Mouse (Mus musculus) erythroid progenitor cell, adult 5-6 weeks (primary cell): ENCODE results near the gene Mycn. TPM values are rescaled to one million over a fixed set of nuclear protein-coding genes. Genes with fewer than 3 reads are reported as not detected.

Source experiments
- ATAC-seq: replicated peaks from 2 replicates; pipeline ENCODE4 v1.8.0; 2016; ENCODE audit warnings: moderate number of reproducible peaks, mild to moderate bottlenecking, moderate TSS enrichment, inconsistent platforms; ENCODE audit not compliant: poor library complexity, low FRiP score, severe bottlenecking
- total RNA-seq, 2 experiments: library from RNA; stranded (forward) in 1 of 2; stranded (reverse) in 1 of 2; fragments of 150-400 nt in 1 of 2; fragments of 186-747, 209-891 nt in 1 of 2; gene quantifications; 2 replicates each; pipeline versions ENCODE4 v1.2.3 to v1.2.4; 2015 to 2017; ENCODE audit warnings: low replicate concordance in 2 of 2

Gene Mycn
- not detected in 2 replicates for total RNA-seq (2015; ENCODE audit: low replicate concordance)
- total RNA-seq (2017; ENCODE audit: low replicate concordance) = 1.0 TPM in 1 of 2 replicates, not detected in the other

DNA sequence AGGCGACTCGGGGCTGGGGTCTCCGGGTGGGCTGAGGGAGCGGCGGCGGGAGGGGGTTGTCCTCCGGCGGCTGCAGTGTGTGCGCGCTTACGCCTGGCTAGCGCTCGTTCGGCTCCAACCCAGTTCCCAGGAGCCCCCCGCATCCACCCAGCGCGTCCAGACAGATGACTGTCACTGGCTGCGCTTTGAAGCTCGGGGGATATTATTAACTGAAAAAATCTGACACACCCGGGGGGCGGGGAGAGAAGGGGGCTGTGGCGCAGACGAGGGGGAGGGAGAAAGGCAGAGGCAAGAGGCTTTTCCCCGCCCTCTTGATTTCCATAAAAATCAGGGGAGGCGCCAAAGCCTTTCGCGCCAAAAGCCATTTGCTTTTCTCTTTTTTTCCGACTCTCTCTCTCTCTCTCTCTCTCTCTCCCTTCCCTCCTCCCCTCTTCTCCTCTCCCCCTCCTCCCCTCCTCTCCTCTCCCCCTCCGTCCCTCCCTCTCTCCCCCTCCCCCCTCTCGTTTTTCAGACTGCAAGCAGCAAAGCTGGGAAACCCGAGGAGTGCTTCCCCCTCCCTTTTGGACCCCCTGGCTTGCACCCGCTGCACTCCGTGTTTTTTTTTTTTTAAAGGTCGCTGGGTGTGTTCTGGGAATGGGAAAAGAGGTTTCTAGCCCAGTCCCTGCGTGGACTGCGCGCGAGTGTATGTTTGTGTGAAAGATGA is at the start of gene Mycn:
TSS of gene Mycn (minus strand) at position 254 of the 703 bp plus-strand sequence.
- no peak for ATAC-seq

DNA sequence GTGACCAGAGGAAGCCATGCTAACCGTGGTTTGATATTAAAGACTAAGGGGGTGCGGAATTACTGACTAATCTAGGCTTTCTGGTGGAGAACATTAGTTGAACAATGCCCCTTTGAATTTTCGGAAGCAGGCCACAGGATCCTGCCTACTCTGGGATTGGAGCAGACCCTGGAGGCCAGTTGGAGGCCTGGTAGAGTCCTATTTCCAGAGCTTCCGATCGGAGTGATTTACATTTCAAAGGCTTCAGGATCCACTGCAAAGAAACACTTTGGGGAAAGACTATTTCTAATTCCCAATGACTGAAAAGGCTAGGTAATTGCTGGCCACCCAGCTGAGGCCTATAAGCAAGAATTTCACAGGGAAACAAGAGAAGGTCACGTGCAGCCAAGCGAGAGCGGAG is 45.7 kb upstream of the Mycn start:
- ATAC-seq = no peak

DNA sequence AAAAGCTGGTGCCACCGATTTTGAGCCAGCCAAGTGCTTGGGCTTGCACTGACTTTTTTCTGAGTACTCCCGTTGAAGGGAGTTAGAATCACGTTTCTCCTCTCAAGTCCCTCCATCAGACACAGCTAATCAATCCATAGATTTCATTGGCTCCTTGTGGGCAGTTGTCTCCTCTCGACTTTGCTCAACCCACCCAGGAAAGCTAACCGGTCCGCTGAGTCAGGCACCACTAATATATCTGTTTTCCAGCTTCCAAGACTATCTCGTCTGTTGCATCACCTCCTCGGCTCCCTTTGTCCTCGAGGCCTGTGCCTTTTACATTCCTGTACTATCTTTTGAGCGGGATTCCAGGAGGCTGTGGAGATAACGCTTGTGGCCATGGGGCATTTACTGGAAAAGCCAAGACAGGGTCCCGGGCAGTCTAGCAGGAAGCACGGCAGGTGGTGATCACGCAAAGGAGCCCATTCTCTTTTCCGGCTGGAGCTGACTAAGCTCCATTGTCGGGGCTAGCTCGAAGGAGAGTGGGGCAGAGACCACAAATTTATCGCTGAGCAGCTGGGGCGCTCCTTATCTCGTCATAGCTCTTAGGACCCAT is 45.0 kb upstream of the Mycn start:
- no peak for ATAC-seq

DNA sequence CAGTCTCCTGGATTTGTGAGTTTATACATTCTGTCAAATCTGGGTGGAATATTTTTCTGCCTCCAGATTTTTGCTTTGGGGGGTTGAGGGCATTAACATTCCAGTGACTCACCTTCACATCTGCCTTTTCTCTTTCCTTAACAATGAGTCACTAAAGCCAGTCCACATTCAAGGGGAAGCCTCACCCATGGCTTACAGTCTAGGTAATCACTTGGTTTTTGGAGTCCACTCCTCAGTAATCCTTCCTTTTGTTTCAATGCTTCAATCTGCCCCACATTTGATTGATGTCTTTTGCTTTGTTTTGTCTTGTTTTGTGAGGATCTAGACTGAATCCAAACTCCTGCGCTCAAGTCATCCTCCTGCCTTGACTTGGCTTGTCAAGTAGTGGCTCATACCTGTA is 41.3 kb upstream of the Mycn start:
- no peak for ATAC-seq

DNA sequence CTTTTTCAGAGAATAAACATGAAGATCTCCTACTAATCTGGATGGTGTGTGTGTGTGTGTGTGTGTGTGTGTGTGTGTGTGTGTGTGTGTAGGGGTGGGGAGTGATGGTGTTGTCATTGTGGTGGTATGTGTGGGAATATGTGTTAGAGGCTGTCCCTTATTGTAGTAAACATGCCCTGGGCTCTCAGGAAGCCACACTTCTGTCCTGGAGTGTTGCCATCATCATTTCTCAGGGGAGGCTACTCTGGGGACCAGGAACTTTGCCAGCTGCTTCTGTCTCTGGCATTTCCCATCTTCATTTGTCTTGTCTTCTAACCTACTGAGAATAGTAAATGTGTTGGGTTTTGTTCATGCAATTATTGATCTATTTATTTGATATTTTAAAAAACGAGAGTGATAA is 33.7 kb upstream of the Mycn start:
- ATAC-seq = no peak

DNA sequence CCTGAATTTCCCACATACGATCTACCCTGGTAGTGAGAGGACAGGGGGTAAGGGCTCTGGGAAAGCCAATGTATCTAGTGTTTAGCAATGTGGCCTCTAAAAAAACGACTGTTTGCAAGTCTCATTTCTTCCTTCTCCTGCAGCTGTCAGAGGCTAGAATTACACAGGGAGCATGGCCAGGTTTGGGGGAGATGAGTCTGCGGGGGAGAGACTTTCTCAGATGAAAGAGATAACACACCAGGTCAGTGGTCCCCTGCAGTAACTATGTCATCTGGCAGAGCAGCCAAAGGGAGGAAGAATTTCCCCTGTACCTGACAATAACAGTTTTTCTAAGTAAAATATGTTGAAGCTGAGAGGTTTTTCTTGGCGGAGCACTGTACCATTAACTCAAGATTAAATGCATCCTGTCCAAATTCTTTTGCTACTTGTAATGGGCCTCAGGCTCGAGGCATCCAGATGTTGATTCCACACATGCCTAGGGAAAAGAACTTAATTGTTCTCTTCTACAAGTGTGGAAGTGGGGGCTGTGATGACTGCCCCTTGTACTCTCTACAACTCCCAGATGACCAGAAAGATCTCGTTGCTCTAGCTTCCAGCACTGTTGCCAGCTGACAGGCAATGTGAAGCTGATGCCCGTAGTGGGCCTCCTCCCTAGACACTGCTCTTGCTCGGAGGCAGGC is 31.2 kb upstream of the Mycn start:
- no peak for ATAC-seq

DNA sequence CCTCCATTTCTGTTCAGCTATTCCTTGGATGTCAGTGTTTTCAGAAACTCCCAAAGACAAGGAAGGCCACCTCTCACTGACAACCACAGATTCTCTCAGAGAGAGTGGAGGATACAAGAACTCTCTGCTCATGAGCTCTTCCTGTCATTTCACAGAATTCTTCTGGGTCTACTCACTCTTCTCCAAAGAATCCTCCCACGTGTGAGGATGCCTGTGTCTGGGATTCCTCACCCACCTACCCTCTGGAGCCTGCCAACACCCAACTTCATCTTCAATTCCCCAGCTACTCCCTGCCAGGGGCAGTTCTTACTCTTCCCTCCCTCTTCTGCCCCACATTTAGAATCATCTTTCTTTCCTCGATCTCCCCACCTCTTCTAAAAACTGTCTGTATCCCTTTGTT is 26.2 kb upstream of the Mycn start:
- ATAC-seq = no peak

DNA sequence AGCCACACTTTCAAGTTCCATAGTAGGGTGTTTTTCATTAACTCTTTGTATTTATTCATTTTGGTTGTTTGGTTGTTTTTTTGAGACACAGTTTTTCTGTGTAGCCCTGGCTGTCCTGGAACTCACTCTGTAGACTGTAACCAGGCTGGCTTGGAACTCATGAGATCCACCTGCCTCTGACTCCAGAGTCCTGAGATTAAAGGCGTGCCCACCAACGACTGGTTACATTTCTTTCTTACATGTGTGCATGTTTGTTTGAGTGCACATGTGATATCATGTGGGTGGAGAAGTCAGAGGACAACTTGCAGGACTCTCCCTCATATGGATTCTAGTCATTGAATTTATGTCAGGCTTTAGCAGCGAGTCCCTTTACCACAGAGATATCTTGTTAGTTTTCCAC is 23.1 kb upstream of the Mycn start:
- ATAC-seq = no peak

DNA sequence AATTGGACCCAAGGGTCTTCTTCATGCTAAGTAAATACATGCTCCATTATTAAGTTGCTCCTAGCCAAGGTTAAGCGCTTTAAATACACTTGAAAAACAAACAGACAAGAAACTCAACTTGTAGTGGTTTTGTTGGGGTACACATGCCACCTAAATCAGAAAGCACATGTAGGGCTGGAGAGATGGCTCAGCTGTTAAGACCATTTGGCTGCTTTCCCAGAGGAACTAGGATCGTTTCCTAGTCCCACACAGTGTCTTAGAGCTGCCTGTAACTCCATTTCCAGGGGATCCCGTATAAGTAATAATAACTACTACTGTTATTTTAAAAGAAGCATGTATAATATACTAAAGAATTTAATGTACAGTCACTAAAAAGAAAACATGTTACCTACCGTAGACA is 5.9 kb upstream of the Mycn start:
- ATAC-seq = no peak

DNA sequence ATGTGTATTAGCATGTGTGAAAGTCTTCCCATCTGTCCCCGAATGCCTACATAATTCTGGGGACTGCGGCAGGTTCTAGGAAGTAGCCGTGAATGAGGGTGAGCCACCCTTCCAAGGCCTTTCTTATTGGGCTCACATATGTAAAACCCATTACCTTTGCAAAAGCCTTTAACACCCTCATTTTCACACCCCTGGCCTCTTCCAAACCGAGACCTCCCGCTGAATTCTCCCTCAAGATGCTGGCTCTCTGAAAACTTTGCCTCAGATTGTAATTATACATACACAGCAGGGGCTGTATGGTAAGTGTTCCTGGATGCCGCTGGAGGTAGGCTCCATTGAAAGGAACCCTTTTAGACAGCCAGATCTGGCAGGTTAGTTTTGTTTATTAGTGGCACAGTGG is 1.6 kb upstream of the Mycn start:
- ATAC-seq = no peak

DNA sequence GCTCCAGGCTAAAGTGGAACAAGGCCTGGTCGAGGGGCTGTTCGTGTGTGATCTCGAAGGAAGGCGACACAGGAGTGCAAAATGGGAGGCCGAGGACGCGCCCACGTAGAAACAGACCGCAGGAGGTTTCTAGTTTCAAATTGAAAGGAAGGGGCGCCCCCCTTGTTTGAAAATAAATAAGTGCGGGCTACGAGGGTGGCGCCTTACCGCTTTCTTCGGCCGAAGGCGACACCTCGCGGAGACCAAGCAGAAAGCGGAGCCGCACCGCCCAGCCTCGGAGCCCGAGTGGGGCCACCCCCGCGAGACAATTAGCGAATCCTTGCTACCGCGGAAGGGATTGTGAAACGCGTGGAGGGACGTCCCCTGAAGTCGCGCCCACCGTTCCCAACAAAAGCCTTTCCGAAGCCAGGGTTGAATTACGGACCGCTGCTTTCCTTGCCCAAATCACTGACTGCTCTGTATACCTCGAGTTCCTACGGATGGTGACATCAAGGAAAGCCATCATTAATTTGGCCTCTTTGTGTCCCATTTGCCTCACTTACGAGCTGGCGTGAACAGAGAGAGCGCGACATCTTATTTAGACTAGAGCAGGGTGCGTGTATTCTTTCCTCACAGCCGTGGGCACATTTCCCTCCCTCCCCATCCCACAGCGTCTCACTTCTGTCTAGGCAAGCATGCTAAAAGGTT is 793 bp upstream of the Mycn start:
- no peak for ATAC-seq

DNA sequence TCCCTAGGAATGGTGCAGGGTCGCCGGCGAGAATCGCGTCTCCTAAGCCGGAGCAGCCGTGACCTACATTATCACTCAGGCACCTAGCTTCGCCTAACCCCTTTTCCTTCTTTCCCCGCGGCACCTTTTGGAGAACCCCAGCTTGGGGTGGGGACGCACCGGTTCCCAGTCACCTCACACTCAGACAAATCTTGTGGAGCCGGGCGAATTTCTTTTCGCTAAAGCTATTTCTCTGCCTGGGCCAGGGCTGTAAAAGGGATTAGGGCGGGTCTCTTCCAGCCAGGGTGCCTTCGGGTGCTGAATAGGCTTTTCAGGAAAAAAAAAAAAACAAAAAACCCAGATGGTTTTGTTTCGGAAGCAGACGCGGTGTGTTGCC is 597 bp downstream of the Mycn start:
- ATAC-seq = no peak

DNA sequence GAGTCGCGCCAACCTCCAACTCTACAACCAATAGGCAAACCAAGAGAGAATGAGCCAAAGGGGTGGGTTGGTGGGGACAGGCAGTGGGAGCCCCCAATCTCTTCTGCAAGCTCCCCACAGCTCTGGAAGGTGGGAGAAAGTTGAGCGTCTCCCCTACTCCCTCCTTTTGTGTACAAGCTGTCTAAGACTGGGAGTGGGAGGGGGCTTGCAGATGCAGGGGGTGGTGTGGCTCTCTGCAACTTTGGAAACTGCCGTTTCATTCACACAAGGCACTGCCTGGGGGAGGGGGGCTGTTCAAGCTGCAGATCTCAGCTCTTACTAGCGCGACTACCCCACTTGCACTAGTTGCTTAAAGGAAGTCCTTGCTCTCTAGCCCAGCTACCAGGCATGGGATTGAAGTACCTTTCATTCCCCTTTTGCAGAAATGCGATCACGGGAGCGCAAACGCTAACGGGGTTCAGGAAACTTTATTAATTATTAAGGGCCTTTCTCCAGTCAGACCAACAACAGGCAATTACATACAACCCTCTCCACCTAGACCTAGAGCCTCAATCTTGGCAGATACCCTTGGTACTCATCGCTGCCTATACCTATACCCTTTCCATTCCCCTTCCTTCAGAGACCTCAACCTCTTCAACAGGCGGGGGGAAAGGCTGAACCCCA is 1.1 kb downstream of the Mycn start:
- no peak for ATAC-seq

DNA sequence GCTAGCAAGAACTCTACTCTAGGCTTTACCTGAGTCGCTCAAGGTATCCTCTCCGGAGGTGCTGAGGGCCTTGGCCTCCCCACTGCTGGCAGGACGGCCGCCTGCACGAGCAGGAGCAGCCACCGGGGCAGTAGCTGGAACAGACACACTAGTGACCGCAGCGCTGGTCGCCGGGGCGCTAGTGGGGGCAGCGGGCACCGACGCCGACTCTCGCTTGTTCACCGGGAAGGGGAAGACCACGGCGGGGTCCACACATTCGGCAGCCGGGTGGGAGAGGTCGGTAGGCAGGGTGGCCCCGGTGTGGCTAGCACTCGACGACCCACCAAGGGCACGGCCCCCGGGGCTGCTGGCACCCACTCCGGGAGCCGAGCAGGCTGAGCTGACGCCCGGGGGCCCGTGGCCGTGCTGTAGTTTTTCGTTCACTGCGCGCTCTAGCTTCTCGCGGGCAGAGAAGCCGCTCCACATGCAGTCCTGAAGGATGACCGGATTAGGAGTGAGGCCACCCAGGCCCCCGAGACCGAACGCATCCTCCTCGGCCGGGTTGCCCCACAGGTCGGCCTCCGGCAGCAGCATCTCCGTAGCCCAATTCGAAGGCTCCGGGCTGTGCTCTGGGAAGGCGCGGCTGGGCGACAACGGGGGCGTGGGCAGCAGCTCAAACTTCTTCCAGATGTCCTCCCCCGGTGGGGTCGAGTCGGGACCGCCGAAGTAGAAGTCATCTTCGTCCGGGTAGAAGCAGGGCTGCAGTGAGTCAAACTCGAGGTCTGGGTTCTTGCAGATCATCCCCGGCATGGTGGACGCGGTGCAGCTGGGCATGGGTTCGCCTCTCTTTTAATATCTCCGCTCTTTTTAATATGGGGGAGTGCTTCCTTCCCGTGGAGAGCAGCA is 1.9 kb downstream of the Mycn start:
- no peak for ATAC-seq

DNA sequence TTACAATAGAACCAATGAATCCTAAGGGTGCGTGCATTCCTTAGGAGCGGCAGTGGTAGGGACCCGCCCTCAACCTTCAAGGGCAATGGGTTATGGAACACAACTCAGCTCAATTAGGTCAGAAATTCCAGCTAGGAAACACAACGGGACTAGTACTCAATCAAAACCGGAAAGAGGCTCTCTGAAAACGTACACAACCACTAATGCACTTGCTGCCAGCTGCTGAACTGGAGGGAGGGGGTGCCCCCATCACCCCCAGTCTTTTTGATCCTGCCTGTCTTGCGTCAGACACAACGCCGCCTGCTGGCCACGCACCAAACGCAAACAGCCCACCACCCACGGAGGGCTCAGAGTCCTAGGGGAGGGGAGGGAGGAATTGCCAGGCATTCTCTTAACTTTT is 2.9 kb downstream of the Mycn start:
- ATAC-seq = no peak

DNA sequence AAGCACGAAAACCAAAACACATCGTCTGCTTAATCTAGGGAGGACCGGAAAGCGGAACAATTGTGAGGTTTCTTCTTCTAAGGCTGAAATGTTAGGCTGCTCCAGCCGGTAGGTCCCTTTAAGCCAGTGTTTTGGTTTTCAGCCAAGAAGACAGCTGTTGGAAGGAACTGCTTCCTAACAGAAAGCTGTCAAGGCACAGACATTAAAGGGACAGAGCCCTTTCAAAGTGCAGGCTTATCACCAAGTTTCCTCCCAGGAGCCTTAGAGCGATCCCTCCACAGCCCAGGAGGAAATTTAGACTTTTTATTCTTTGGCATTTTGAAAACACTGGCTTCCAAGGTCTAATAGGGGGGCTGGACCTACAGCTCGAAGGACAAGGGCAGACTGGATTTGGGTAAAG is 3.4 kb downstream of the Mycn start:
- ATAC-seq = no peak

DNA sequence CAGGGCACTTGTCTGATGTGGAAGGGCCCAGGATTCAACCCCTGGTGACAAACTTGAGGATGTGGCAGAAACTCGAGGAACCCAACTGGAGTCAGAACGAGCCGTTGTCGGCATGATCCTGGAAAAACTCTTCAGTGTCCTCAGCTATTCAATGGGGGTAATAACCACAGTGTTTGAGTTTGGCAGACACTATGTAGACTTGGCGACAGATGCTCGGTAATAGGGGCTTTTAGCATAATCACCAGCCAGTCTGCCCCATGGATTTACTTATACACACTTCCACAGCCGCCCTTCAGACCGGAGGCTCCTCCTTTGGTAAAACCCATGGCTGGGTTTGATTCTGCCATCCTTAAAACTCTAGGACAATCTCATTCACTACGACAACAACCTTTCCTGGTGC is 4.0 kb downstream of the Mycn start:
- ATAC-seq = no peak

DNA sequence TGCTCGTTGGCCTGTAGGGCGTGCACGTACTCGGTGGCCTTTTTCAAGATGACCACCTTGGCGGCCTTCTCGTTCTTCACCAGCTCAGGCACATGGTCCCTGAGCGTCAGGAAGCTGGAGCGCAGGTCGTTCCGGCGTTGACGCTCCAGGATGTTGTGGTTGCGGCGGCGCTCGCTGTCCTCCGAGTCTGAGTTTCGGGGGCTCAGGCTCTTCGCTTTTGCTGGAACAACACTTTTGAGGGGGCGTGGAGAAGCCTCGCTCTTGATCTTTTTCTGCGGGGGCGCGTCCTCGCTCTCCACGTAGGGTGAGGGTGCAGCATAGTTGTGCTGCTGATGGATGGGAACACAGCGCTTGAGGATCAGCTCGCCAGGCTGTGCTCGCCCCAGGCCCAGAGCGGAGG is 4.6 kb downstream of the Mycn start:
- ATAC-seq = no peak

DNA sequence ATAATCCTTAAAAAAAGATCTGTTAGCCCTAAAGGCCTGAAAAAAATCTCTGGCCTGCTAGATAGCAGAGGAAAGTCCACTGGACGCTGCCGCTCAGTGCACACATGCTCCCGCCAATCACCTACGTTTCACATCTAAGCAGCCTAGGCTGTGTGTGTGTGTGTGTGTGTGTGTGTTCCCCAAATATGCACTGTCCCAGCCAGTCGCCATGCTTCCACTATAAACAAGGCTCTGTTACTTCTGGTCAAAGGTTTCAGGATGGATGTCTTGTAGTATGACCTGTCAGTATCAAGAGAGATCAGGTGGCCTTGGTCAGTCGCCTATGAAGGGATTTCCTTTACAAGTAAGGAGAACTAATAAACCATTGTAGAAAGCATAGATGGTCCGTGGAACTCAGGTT is 9.5 kb downstream of the Mycn start:
- ATAC-seq = no peak
